Mouse (Mus musculus) limb, embryonic 14.5 days (tissue): Measurements from ENCODE around the gene Stra8. TPM values are rescaled to one million over a fixed set of nuclear protein-coding genes. Genes with fewer than 3 reads are reported as not detected.
A peak's percentile ranks its signal among the peaks of the same experiment; 100 is the strongest.

Experiments
- ATAC-seq: fragments of 200-750 bp; cut with Nextera tagmentation; 2 replicates; pipeline ENCODE4 v1.8.0; 2017; ENCODE audit warnings: low read depth, moderate number of reproducible peaks, moderate TSS enrichment; ENCODE audit not compliant: low FRiP score
- DNase-seq: peaks from one replicate; pipeline ENCODE4 v3.0.0-alpha.2; 2015; ENCODE audit warnings: low spot score
- H3K27ac ChIP-seq: fragments of 300-500 bp; sonication (generic); replicated peaks from 2 replicates; pipeline ENCODE4 v1.5.1; 2014; ENCODE audit warnings: low read depth, mild to moderate bottlenecking, low read length, moderate library complexity, mixed read lengths
- H3K27me3 ChIP-seq: fragments of 300-500 bp; sonication (generic); 2 replicates; pipeline ENCODE4 v1.6.1; 2014; ENCODE audit warnings: low read length, mixed read lengths; ENCODE audit not compliant: control insufficient read depth, insufficient read depth
- H3K36me3 ChIP-seq: fragments of 300-500 bp; sonication (generic); 2 replicates; pipeline ENCODE4 v1.6.1; 2014; ENCODE audit warnings: mild to moderate bottlenecking, low read length, moderate library complexity, mixed read lengths; ENCODE audit not compliant: control insufficient read depth, insufficient read depth
- H3K4me1 ChIP-seq: fragments of 300-500 bp; sonication (generic); 2 replicates; pipeline ENCODE4 v1.6.1; 2014; ENCODE audit warnings: antibody characterized with exemption, low read length, mixed read lengths; ENCODE audit not compliant: control insufficient read depth, insufficient read depth
- H3K4me2 ChIP-seq: fragments of 300-500 bp; sonication (generic); replicated peaks from 2 replicates; pipeline ENCODE4 v1.6.1; 2014; ENCODE audit warnings: low read depth, mild to moderate bottlenecking, low read length, moderate library complexity; ENCODE audit not compliant: severe bottlenecking
- H3K4me3 ChIP-seq: fragments of 300-500 bp; sonication (generic); replicated peaks from 2 replicates; pipeline ENCODE4 v1.5.1; 2014; ENCODE audit warnings: low read length
- H3K9ac ChIP-seq: fragments of 300-500 bp; sonication (generic); 2 replicates; pipeline ENCODE4 v1.6.1; 2014; ENCODE audit warnings: mild to moderate bottlenecking, low read depth, low read length, moderate library complexity; ENCODE audit not compliant: severe bottlenecking
- H3K9me3 ChIP-seq: fragments of 300-500 bp; sonication (generic); 2 replicates; pipeline ENCODE4 v1.6.1; 2016; ENCODE audit warnings: low read length; ENCODE audit not compliant: control insufficient read depth
- POLR2A ChIP-seq: fragments of 200-500 bp; IDR thresholded peaks from 2 replicates; pipeline ENCODE4 v1.8.0; 2012; ENCODE audit warnings: inconsistent platforms, mild to moderate bottlenecking, moderate library complexity, borderline replicate concordance; ENCODE audit not compliant: insufficient read depth, insufficient read length; ENCODE audit errors: extremely low read depth
- WGBS: fragments of 180-500 bp; shearing (Covaris S2); extraction: QIAGEN DNeasy Blood & Tissue Kit; methylation state at CpG from one replicate; pipeline ENCODE4 v1.1.7; 2014; 5-methylcytosine and 5-hydroxymethylcytosine counted together
- polyA plus RNA-seq, 2 experiments: library from polyadenylated mRNA; depleted of rRNA in 1 of 2; stranded (reverse) in 1 of 2; unstranded in 1 of 2; fragments of >200 nt; fragmentation: Nextera tagmentation in 1 of 2; extraction: Ambion mirVana in 1 of 2; gene quantifications; 2 replicates each; pipeline versions ENCODE4 v1.2.1 to v1.2.3; 2012 to 2014

The Stra8 gene
- polyA plus RNA-seq, 2 experiments: 0.05 TPM; not detected in 1

DNA sequence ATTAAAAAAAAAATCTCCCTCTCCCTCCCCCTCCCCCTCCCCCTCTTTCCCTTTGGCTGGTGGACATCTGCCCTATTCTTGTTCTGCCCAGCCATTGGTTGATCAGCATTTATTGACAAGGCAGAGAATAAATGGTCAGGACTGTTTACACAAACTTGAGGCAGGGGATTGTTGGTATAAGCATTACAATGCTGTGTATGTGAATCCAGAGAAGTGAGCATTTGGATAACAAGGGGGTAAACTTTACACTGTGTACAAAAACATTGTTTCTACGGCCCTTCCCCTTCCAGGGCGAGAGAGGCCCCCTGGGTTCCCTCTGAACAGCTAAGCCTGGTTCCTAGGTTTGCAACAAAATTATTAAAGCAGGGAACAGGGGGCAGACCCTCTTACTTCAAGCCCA lies 21.5 kb downstream of the Stra8 start:
- no peak overlapping the region for H3K27ac ChIP-seq

DNA sequence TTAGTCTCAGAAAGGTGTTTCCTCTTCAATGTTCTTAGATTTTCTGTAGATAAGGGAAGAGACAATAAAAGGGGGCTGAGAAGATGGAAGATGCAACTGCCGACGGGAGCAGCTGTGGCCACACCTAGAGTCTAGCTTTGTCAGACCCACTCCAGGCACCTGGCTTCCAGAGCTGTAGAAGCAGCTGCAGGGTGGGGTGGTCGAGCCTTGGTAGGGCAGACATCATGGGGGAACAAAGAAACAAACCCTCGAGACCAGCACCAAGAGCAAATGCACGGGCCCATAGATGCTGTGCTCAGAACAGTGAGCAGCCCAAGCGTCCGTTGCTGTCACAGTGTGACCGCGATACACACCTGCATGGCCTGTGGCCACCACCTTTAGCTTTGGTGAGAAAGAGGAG lies 22.5 kb downstream of the Stra8 start:
- H3K9me3 ChIP-seq: no peaks in the 10 kb centered on the region
- H3K4me2 ChIP-seq: no peak overlapping the region
- no peak for ATAC-seq
- H3K36me3 ChIP-seq: no peaks in the 10 kb centered on the region
- DNase-seq: no peak
- no peak overlapping the region for H3K4me3 ChIP-seq
- no peak overlapping the region for H3K9ac ChIP-seq
- no peak for TF ChIP-seq POLR2A
- 0 out of 2 replicates have a peak, but pooled peaks cover 3% of the 10 kb centered on the region for H3K4me1 ChIP-seq
- no peaks in the 10 kb centered on the region for H3K27me3 ChIP-seq
- no peak overlapping the region for H3K27ac ChIP-seq
- WGBS: 88% methylated on average over 9 of the region's 9 CpGs

More for the DNA sequence above, 21.5 kb downstream of the Stra8 start:
- no peak for DNase-seq
- TF ChIP-seq POLR2A: no peak
- H3K9me3 ChIP-seq: no peaks in the 10 kb centered on the region
- no peaks in the 10 kb centered on the region for H3K36me3 ChIP-seq
- no peak overlapping the region for H3K4me3 ChIP-seq
- no peak for ATAC-seq
- H3K4me1 ChIP-seq: 0 out of 2 replicates have a peak, but pooled peaks cover 3% of the 10 kb centered on the region
- no peaks in the 10 kb centered on the region for H3K27me3 ChIP-seq
- H3K9ac ChIP-seq: no peak overlapping the region
- WGBS: 63% methylated on average over 2 of the region's 2 CpGs
- H3K4me2 ChIP-seq: no peak overlapping the region

- Histone ChIP-seq H3K4me3 (no peak overlapping the region), H3K9ac (no peak overlapping the region), H3K36me3 (no peaks in the 10 kb centered on the region), H3K4me1 (0 out of 2 replicates have a peak, but pooled peaks cover 3% of the 10 kb centered on the region), H3K27ac (no peak overlapping the region), H3K27me3 (no peaks in the 10 kb centered on the region), H3K9me3 (no peaks in the 10 kb centered on the region), H3K4me2 (no peak overlapping the region)
- DNase-seq (no peak), ATAC-seq (no peak)
- TF ChIP-seq POLR2A: no peak
- 67% methylated on average over 5 of the region's 5 CpGs for WGBS
Measured at GRCm38 (mm10) chr6:34943499-34943898, 23.5 kb downstream of the Stra8 start.

DNA sequence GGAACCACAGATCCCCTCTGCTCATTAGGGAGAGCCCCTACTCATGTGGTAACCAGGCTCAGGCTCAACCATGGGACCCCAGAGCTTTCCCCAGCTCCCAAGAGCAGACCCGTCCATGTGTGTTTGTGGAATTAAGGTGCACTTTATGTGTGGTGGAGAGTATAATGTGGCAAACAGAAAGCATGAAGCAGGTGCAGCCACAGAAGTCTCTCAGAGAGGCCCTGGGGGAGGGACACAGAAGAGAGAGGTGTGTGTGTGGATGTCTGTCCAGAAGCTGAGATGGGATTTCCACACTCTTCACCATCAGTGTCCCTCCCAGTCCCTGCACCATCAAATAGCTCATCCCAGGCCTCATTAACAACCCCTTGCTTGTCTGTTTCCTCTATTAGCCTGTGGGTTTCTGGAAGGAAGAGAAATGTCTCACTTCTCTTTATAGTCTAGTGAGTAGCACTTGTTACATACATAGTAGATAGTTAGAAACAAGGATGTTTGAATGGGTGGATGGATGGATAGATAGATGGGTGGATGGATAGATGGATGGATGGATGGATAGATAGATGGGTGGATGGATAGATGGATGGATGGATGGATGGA lies 26.6 kb downstream of the Stra8 start:
- Histone ChIP-seq H3K27me3 (no peaks in the 10 kb centered on the region), H3K4me2 (no peak overlapping the region), H3K4me1 (no peaks in the 10 kb centered on the region), H3K36me3 (no peaks in the 10 kb centered on the region), H3K4me3 (no peak overlapping the region), H3K27ac (no peak overlapping the region), H3K9me3 (no peaks in the 10 kb centered on the region), H3K9ac (no peak overlapping the region)
- ATAC-seq (no peak), DNase-seq (no peak)
- whole genome bisulfite sequencing: 100% methylated on average over 1 of the region's 1 CpGs
- TF ChIP-seq POLR2A: no peak

DNA sequence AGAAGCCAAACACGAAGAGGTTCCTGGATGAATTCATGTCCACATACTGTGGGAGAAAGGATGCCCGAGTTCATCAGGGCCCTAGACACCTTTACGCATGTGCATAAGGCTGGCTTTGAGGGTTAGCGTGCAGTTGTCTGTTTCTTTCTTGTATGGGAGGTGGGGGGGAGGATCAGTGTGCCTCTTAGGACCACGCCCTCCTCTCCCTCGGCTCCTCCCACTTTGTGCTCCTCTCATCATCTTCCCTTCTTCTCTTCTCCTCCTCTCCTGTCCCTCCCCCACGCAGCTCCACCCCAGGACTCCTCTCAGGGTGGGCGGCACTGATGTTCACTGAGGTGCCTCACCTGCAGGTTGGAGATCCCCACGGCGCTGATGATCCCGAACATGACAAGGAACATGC lies 28.5 kb downstream of the Stra8 start:
- no peak overlapping the region for H3K4me3 ChIP-seq
- no peaks in the 10 kb centered on the region for H3K27me3 ChIP-seq
- no peak overlapping the region for H3K9ac ChIP-seq
- H3K36me3 ChIP-seq: no peaks in the 10 kb centered on the region
- H3K9me3 ChIP-seq: no peaks in the 10 kb centered on the region
- ATAC-seq (no peak), DNase-seq (no peak)
- H3K27ac ChIP-seq: no peak overlapping the region
- no peaks in the 10 kb centered on the region for H3K4me1 ChIP-seq
- WGBS: 19% methylated on average over 11 of the region's 11 CpGs
- TF ChIP-seq POLR2A: no peak
- 0 out of 2 replicates have a peak overlapping the region, but pooled peaks have one; percentile 0 for H3K4me2 ChIP-seq
